Mouse (Mus musculus) brain, embryonic 14.5 days (tissue): ENCODE data around the gene Ror2.

Experiments used
- CTCF ChIP-seq: fragments of 200-500 bp; IDR thresholded peaks from 2 replicates; pipeline ENCODE4 v1.5.1; 2012; ENCODE audit warnings: inconsistent platforms, mild to moderate bottlenecking, moderate library complexity, borderline replicate concordance; ENCODE audit not compliant: insufficient read depth, insufficient read length; ENCODE audit errors: extremely low read depth
- POLR2A ChIP-seq: fragments of 200-500 bp; IDR thresholded peaks from 2 replicates; pipeline ENCODE4 v1.6.1; 2012; ENCODE audit warnings: mild to moderate bottlenecking, inconsistent platforms, borderline replicate concordance; ENCODE audit not compliant: poor library complexity, insufficient read depth, insufficient read length, severe bottlenecking; ENCODE audit errors: extremely low read depth

- no peak for TF ChIP-seq CTCF
- no peak for TF ChIP-seq POLR2A
Observed at GRCm38 (mm10) chr13:53176695-53177423, 109.1 kb downstream of the Ror2 start.
